Mouse (Mus musculus): ENCODE measurements at regions not wholly inside any gene's neighbourhood (a gene's known extent, or its start where the extent isn't known, plus 50 kb on each side); places are given as distances from the start of the nearest gene placed in this dataset.
A peak's percentile ranks its signal among the peaks of the same experiment; 100 is the strongest.

- no peak for DNase-seq
- TF ChIP-seq CTCF (conservative IDR thresholded peaks at IDR 0.05; ENCODE audit: insufficient read depth, insufficient read length, low read depth, low read length) (no peak), POLR2A (IDR thresholded peaks at IDR 0.05; ENCODE audit: low read depth, low read length) (no peak)
- Histone ChIP-seq H3K27ac (ENCODE audit: insufficient read depth, low read depth, low read length) (no peak overlapping the region), H3K36me3 (ENCODE audit: control insufficient read depth, insufficient read depth, low read length) (no peaks in the 10 kb centered on the region), H3K27me3 (replicated peaks; ENCODE audit: control insufficient read depth, insufficient read depth, low read length) (no peaks in the 10 kb centered on the region), H3K4me3 (ENCODE audit: insufficient read depth, low read depth, low read length) (no peak overlapping the region), H3K4me1 (ENCODE audit: control insufficient read depth, insufficient read depth, low read length) (no peaks in the 10 kb centered on the region)
- 75% methylated on average over 2 of the region's 2 CpGs for WGBS
These were observed 211.7 kb upstream of the Il12b start for GRCm38 (mm10) chr11:44188202-44188601.

GRCm38 (mm10) chr11:44193806-44194205 is 206.1 kb upstream of the Il12b start:
- Histone ChIP-seq H3K27me3 (replicated peaks; ENCODE audit: control insufficient read depth, insufficient read depth, low read length) (no peaks in the 10 kb centered on the region; the same call in 1 of the 2 replicates), H3K4me3 (ENCODE audit: insufficient read depth, low read depth, low read length) (no peak overlapping the region), H3K27ac (ENCODE audit: insufficient read depth, low read depth, low read length) (no peak overlapping the region), H3K4me1 (ENCODE audit: control insufficient read depth, insufficient read depth, low read length) (no peaks in the 10 kb centered on the region), H3K36me3 (ENCODE audit: control insufficient read depth, insufficient read depth, low read length) (no peaks in the 10 kb centered on the region)
- no peak for DNase-seq
- no peak for TF ChIP-seq POLR2A (IDR thresholded peaks at IDR 0.05; ENCODE audit: low read depth, low read length)
- TF ChIP-seq CTCF (conservative IDR thresholded peaks at IDR 0.05; ENCODE audit: insufficient read depth, insufficient read length, low read depth, low read length) = no peak
- 81% methylated on average over 9 of the region's 9 CpGs for WGBS

- TF ChIP-seq CTCF (conservative IDR thresholded peaks at IDR 0.05; ENCODE audit: insufficient read depth, insufficient read length, low read depth, low read length) = no peak
- TF ChIP-seq POLR2A (IDR thresholded peaks at IDR 0.05; ENCODE audit: low read depth, low read length) = no peak
- 76% methylated on average over 2 of the region's 2 CpGs for WGBS
- Histone ChIP-seq H3K27me3 (replicated peaks; ENCODE audit: control insufficient read depth, insufficient read depth, low read length) (no peaks in the 10 kb centered on the region), H3K4me1 (ENCODE audit: control insufficient read depth, insufficient read depth, low read length) (no peaks in the 10 kb centered on the region), H3K36me3 (ENCODE audit: control insufficient read depth, insufficient read depth, low read length) (no peaks in the 10 kb centered on the region), H3K27ac (ENCODE audit: insufficient read depth, low read depth, low read length) (no peak overlapping the region), H3K4me3 (ENCODE audit: insufficient read depth, low read depth, low read length) (no peak overlapping the region)
- DNase-seq = peak; percentile 3
These were observed 197.1 kb upstream of the Il12b start for GRCm38 (mm10) chr11:44202716-44203115.

GRCm38 (mm10) chr11:44204384-44204783 is 195.5 kb upstream of the Il12b start:
- DNase-seq = no peak
- no peaks in the 10 kb centered on the region for H3K4me1 ChIP-seq (ENCODE audit: control insufficient read depth, insufficient read depth, low read length)
- 64% methylated on average over 3 of the region's 3 CpGs for WGBS

GRCm38 (mm10) chr11:44206866-44207265 is 193.0 kb upstream of the Il12b start:
- no peaks in the 10 kb centered on the region for H3K4me1 ChIP-seq (ENCODE audit: control insufficient read depth, insufficient read depth, low read length)
- H3K27ac ChIP-seq (ENCODE audit: insufficient read depth, low read depth, low read length) = no peak overlapping the region
- H3K36me3 ChIP-seq (ENCODE audit: control insufficient read depth, insufficient read depth, low read length) = no peaks in the 10 kb centered on the region
- TF ChIP-seq CTCF (conservative IDR thresholded peaks at IDR 0.05; ENCODE audit: insufficient read depth, insufficient read length, low read depth, low read length) = no peak
- TF ChIP-seq POLR2A (IDR thresholded peaks at IDR 0.05; ENCODE audit: low read depth, low read length) = no peak
- no peaks in the 10 kb centered on the region for H3K27me3 ChIP-seq (replicated peaks; ENCODE audit: control insufficient read depth, insufficient read depth, low read length)
- H3K4me3 ChIP-seq (ENCODE audit: insufficient read depth, low read depth, low read length) = no peak overlapping the region
- DNase-seq = no peak
- WGBS = 83% methylated on average over 4 of the region's 4 CpGs

More at GRCm38 (mm10) chr11:44204384-44204783, 195.5 kb upstream of the Il12b start:
- H3K36me3 ChIP-seq (ENCODE audit: control insufficient read depth, insufficient read depth, low read length) = no peaks in the 10 kb centered on the region
- TF ChIP-seq CTCF (conservative IDR thresholded peaks at IDR 0.05; ENCODE audit: insufficient read depth, insufficient read length, low read depth, low read length) (no peak), POLR2A (IDR thresholded peaks at IDR 0.05; ENCODE audit: low read depth, low read length) (no peak)
- no peak overlapping the region for H3K4me3 ChIP-seq (ENCODE audit: insufficient read depth, low read depth, low read length)
- no peak overlapping the region for H3K27ac ChIP-seq (ENCODE audit: insufficient read depth, low read depth, low read length)
- H3K27me3 ChIP-seq (replicated peaks; ENCODE audit: control insufficient read depth, insufficient read depth, low read length) = no peaks in the 10 kb centered on the region

- WGBS = 47% methylated on average over 9 of the region's 9 CpGs
- no peak overlapping the region for H3K27ac ChIP-seq (ENCODE audit: insufficient read depth, low read depth, low read length)
These were observed 187.9 kb upstream of the Il12b start for GRCm38 (mm10) chr11:44211871-44212441.

GRCm38 (mm10) chr11:44214095-44214494 is 185.8 kb upstream of the Il12b start:
- Histone ChIP-seq H3K4me3 (ENCODE audit: insufficient read depth, low read depth, low read length) (no peak overlapping the region), H3K4me1 (ENCODE audit: control insufficient read depth, insufficient read depth, low read length) (no peaks in the 10 kb centered on the region), H3K27ac (ENCODE audit: insufficient read depth, low read depth, low read length) (no peak overlapping the region), H3K36me3 (ENCODE audit: control insufficient read depth, insufficient read depth, low read length) (no peaks in the 10 kb centered on the region), H3K27me3 (replicated peaks; ENCODE audit: control insufficient read depth, insufficient read depth, low read length) (no peaks in the 10 kb centered on the region)
- TF ChIP-seq CTCF (conservative IDR thresholded peaks at IDR 0.05; ENCODE audit: insufficient read depth, insufficient read length, low read depth, low read length) (no peak), POLR2A (IDR thresholded peaks at IDR 0.05; ENCODE audit: low read depth, low read length) (no peak)
- no peak for DNase-seq

More at GRCm38 (mm10) chr11:44211871-44212441, 187.9 kb upstream of the Il12b start:
- no peaks in the 10 kb centered on the region for H3K36me3 ChIP-seq (ENCODE audit: control insufficient read depth, insufficient read depth, low read length)
- TF ChIP-seq CTCF (conservative IDR thresholded peaks at IDR 0.05; ENCODE audit: insufficient read depth, insufficient read length, low read depth, low read length) (peak; percentile 78), POLR2A (IDR thresholded peaks at IDR 0.05; ENCODE audit: low read depth, low read length) (no peak)
- peak; percentile 65 for DNase-seq
- no peaks in the 10 kb centered on the region for H3K4me1 ChIP-seq (ENCODE audit: control insufficient read depth, insufficient read depth, low read length)
- H3K4me3 ChIP-seq (ENCODE audit: insufficient read depth, low read depth, low read length) = no peak overlapping the region
- H3K27me3 ChIP-seq (replicated peaks; ENCODE audit: control insufficient read depth, insufficient read depth, low read length) = no peaks in the 10 kb centered on the region
